9 mouse cellular contexts compared by ENCODE assay signal in the genomic region with DNA sequence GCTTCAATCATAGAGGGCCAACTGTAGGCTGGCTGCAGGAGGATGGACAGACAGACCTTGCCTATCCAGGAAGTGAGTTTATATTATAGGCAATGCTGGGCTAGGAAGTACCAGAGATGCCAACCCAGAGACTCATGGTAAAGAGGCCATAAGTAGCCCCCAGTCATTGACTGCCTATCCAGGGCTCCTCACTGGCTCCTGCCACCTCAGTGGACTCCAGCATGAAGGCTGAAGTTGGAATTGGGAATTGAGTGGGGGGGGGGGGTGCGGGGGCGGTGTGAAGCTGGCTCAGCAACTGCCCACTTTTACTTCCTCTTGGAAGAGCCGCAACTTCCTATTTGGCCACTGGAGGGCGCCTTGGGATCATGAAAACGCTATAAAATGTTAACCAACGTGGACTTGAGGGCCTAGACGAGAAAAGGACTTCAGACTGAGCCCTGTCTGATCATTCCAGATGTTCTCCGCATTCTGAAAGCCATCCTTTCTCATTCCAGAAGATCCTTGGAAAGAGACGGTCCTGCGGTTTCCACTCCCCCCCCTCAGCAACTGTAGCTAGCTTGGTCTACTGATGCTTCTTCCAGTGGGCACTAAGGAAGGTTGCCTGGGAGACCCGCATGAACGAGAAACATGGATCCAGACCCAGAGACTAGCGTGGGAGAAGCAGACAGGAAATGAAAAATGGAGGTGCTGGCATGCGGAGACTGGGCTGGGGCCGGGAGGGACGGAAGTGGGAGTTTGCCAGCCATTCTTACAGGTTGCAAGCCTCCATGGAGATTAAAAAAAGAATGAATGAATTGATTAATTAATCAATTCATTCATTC.
DNase-seq lines count a peak whose midpoint lies in the region; ATAC-seq and TF ChIP-seq lines count a peak whose summit lies in the region.
"Had no signal": no experiment of that assay in that cellular context is flagged by ENCODE, and none has a peak within 500 bp of the region (broad histone marks: within the 10 kb centered on the region; RNA-seq: fewer than 3 reads in every experiment).

No protein-coding gene starts in this region.

- no peak overlapping the region for H3K9ac ChIP-seq in ES-Bruce4 (ENCODE audit: low read depth, poor library complexity, severe bottlenecking)
- no peak overlapping the region for H3K9ac ChIP-seq in embryonic facial prominence, embryonic 13.5 days
- H3K9ac ChIP-seq in heart, embryonic 15.5 days = no peak overlapping the region

- no peak overlapping the region for H3K4me3 ChIP-seq in ES-Bruce4 (ENCODE audit: low read depth, low read length)
- H3K4me3 ChIP-seq in bone marrow, adult 2 months (replicated peaks; ENCODE audit: control insufficient read depth, low read depth, low read length) = no peak overlapping the region
- no peak overlapping the region for H3K4me3 ChIP-seq in embryonic facial prominence, embryonic 13.5 days
- H3K4me3 ChIP-seq in heart, embryonic 15.5 days = no peak overlapping the region
- H3K4me3 ChIP-seq: myocyte had no signal

- no peaks in the 10 kb centered on the region for H3K9me3 ChIP-seq in ES-Bruce4 (replicated peaks; ENCODE audit: control insufficient read depth, insufficient read depth, low read length, poor library complexity, severe bottlenecking)
- no peaks in the 10 kb centered on the region for H3K9me3 ChIP-seq in embryonic facial prominence, embryonic 13.5 days
- no peaks in the 10 kb centered on the region for H3K9me3 ChIP-seq in heart, embryonic 15.5 days (replicated peaks)

- TF ChIP-seq EP300 in ES-Bruce4 (IDR thresholded peaks at IDR 0.05; ENCODE audit: insufficient read depth, low read depth, low read length) = no peak

- no peak for TF ChIP-seq POLR2A in ES-Bruce4 (IDR thresholded peaks at IDR 0.05; ENCODE audit: insufficient read depth, low read length)
- no peak for TF ChIP-seq POLR2A in bone marrow, adult 2 months (IDR thresholded peaks at IDR 0.05; ENCODE audit: borderline replicate concordance, control insufficient read depth, low read depth, low read length)

- DNase-seq in kidney, postnatal 4 days = peak; percentile 84 to 87
- peak; percentile 65 to 68 for DNase-seq in lung, adult 18-20 months
- peak; percentile 65 for DNase-seq in thymus, postnatal 14 days

- H3K27ac ChIP-seq in ES-Bruce4 (ENCODE audit: insufficient read depth, low read length) = no peak overlapping the region
- no peak overlapping the region for H3K27ac ChIP-seq in bone marrow, adult 2 months (ENCODE audit: control insufficient read depth, insufficient read depth, low read depth, low read length, poor library complexity)
- peak overlapping the region; percentile 48; the same call in 1 of the 2 replicates for H3K27ac ChIP-seq in embryonic facial prominence, embryonic 13.5 days
- H3K27ac ChIP-seq in heart, embryonic 15.5 days = peak overlapping the region; percentile 31

- H3K36me3 ChIP-seq in ES-Bruce4 (ENCODE audit: control insufficient read depth, insufficient read depth, low read length, poor library complexity, severe bottlenecking) = no peaks in the 10 kb centered on the region
- 0 out of 2 replicates have a peak, but pooled peaks cover 3% of the 10 kb centered on the region for H3K36me3 ChIP-seq in embryonic facial prominence, embryonic 13.5 days
- H3K36me3 ChIP-seq in heart, embryonic 15.5 days = no peaks in the 10 kb centered on the region

- peak; percentile 43 for TF ChIP-seq CTCF in ES-Bruce4 (IDR thresholded peaks at IDR 0.05; ENCODE audit: low read depth, low read length)
- peak; percentile 57 for TF ChIP-seq CTCF in bone marrow, adult 2 months (IDR thresholded peaks at IDR 0.05; ENCODE audit: control insufficient read depth, insufficient read depth, low read length)

- H3K27me3 ChIP-seq in ES-Bruce4 (ENCODE audit: control insufficient read depth, insufficient read depth, low read length, poor library complexity, severe bottlenecking) = no peaks in the 10 kb centered on the region
- H3K27me3 ChIP-seq in embryonic facial prominence, embryonic 13.5 days = no peaks in the 10 kb centered on the region
- H3K27me3 ChIP-seq in heart, embryonic 15.5 days = no peaks in the 10 kb centered on the region

- ATAC-seq in embryonic facial prominence, embryonic 13.5 days (ENCODE audit: insufficient number of reproducible peaks, insufficient read depth, low FRiP score, low TSS enrichment, low read depth) = no peak
- no peak; the same call in 1 of the 2 replicates for ATAC-seq in heart, embryonic 15.5 days (replicated peaks; ENCODE audit: insufficient number of reproducible peaks, insufficient read depth, low FRiP score, low read depth)
- ATAC-seq in neutrophil, adult 5-6 weeks (ENCODE audit: extremely low read depth, insufficient number of reproducible peaks, low FRiP score, poor library complexity, severe bottlenecking) = peak; percentile 39; the same call in 1 of the 2 replicates

- no peaks in the 10 kb centered on the region for H3K4me1 ChIP-seq in ES-Bruce4 (ENCODE audit: control insufficient read depth, insufficient read depth, low read length)
- no peaks in the 10 kb centered on the region for H3K4me1 ChIP-seq in bone marrow, adult 2 months (ENCODE audit: control insufficient read depth, insufficient read depth, low read length)
- peaks cover 29% of the 10 kb centered on the region for H3K4me1 ChIP-seq in embryonic facial prominence, embryonic 13.5 days
- peaks cover 30% of the 10 kb centered on the region for H3K4me1 ChIP-seq in heart, embryonic 15.5 days (replicated peaks)

- WGBS in bone marrow, adult 2 months = 27% methylated on average over 16 of the region's 16 CpGs
- WGBS in embryonic facial prominence, embryonic 13.5 days = 15% methylated on average over 16 of the region's 16 CpGs
- 13% methylated on average over 16 of the region's 16 CpGs for WGBS in heart, embryonic 15.5 days

- H3K4me2 ChIP-seq in embryonic facial prominence, embryonic 13.5 days = peak overlapping the region; percentile 22; the same call in 1 of the 2 replicates
- H3K4me2 ChIP-seq in heart, embryonic 15.5 days = no peak overlapping the region

Comparison
In these comparisons a context has a peak if more than half of its experiments do, and no peak if none do; other contexts are left out.
1. H3K27ac ChIP-seq: peak in embryonic facial prominence, embryonic 13.5 days (single experiment) and heart, embryonic 15.5 days (single experiment); none in ES-Bruce4 (single experiment) and bone marrow, adult 2 months (single experiment).
2. Peak in every context shown above with its lines, with median percentiles within 50 percentile points of each other: DNase-seq.